27 mouse cellular contexts compared by ENCODE assay signal in genomic region chr7:66088077-66088476, GRCm38 (mm10). TPM values are rescaled to one million over a fixed set of nuclear protein-coding genes. Genes with fewer than 3 reads are reported as not detected.
"Had no signal": no experiment of that assay in that cellular context is flagged by ENCODE, and none has a peak within 500 bp of the region (broad histone marks: within the 10 kb centered on the region; RNA-seq: fewer than 3 reads in every experiment).

No protein-coding gene starts in this region.

- H3K27ac ChIP-seq: kidney, postnatal 0 days; liver, embryonic 13.5 days; macrophage; midbrain, embryonic 12.5 days; midbrain, embryonic 15.5 days; neural tube, embryonic 13.5 days; stomach, postnatal 0 days had no signal

- H3K4me1 ChIP-seq: liver, embryonic 13.5 days; midbrain, embryonic 12.5 days; midbrain, embryonic 15.5 days had no signal

- H3K4me3 ChIP-seq: liver, embryonic 13.5 days; midbrain, embryonic 12.5 days; midbrain, embryonic 15.5 days; neural tube, embryonic 13.5 days had no signal

- H3K4me2 ChIP-seq: liver, embryonic 13.5 days; midbrain, embryonic 12.5 days; midbrain, embryonic 15.5 days; neural tube, embryonic 13.5 days had no signal

- H3K9me3 ChIP-seq: liver, embryonic 13.5 days; midbrain, embryonic 12.5 days; midbrain, embryonic 15.5 days; neural tube, embryonic 13.5 days had no signal

- DNase-seq: kidney, adult 2 months; kidney, postnatal 25 days; liver, embryonic 13.5 days; lung, adult 2 months; retina, postnatal 1 day; thymus, postnatal 25 days had no signal

- H3K9ac ChIP-seq: liver, embryonic 13.5 days; midbrain, embryonic 12.5 days; midbrain, embryonic 15.5 days; neural tube, embryonic 13.5 days had no signal

- H3K27me3 ChIP-seq: liver, embryonic 13.5 days; midbrain, embryonic 12.5 days; midbrain, embryonic 15.5 days; neural tube, embryonic 13.5 days had no signal

- ATAC-seq: intestine, postnatal 0 days; midbrain, embryonic 15.5 days had no signal

RNA-seq across cellular contexts. Expression of gene Gm45213, which starts 44.7 kb away (rescaled TPM):
- total RNA-seq: layer of hippocampus, postnatal 14 days; left cerebral cortex, postnatal 36 days; liver, adult 2 months; megakaryocyte, adult 5-6 weeks; neutrophil, adult 5-6 weeks had no signal
- polyA plus RNA-seq: intestine, postnatal 0 days; kidney, adult 2 months; kidney, embryonic 14.5 days; kidney, postnatal 0 days; large intestine, adult 2 months; limb, embryonic 11.5 days; limb, embryonic 14.5 days; liver, adult 2 months; liver, embryonic 13.5 days; liver, embryonic 16.5 days; lung, adult 2 months; lung, embryonic 16.5 days; macrophage; midbrain, embryonic 12.5 days; midbrain, embryonic 15.5 days; neural tube, embryonic 13.5 days; small intestine, adult 2 months; stomach, embryonic 14.5 days; stomach, postnatal 0 days; thymus, postnatal 0 days had no signal
